Mouse (Mus musculus): Measurements from ENCODE around the gene Zfp853. TPM values are rescaled to one million over a fixed set of nuclear protein-coding genes. Genes with fewer than 3 reads are reported as not detected.

The Zfp853 gene
- total RNA-seq, 4 experiments from 2014 or later, result 4.0 to 4.7 (median 4.3) TPM

DNA sequence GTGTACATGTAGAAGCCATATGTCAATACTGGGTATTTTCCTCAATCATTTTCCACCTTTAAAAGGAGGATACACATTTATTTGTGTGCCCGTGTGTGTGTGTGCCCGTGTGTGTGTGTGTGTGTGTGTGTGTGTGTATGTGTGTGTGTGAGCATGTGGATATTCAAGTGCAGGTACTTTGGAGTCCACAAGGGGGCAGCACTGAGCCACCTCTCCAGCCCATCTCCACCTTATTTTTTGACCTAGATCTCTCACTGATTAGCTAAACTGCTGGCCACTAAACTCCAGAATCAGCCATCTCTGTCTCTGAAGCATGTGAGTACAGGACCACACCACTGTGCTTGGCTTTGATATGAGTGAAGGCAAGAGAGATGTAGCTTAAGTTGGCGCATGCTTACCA lies 1.4 kb upstream of the Zfp853 start:
- no peak for DNase-seq (ENCODE audit: low spot score in 2 of 2)

DNA sequence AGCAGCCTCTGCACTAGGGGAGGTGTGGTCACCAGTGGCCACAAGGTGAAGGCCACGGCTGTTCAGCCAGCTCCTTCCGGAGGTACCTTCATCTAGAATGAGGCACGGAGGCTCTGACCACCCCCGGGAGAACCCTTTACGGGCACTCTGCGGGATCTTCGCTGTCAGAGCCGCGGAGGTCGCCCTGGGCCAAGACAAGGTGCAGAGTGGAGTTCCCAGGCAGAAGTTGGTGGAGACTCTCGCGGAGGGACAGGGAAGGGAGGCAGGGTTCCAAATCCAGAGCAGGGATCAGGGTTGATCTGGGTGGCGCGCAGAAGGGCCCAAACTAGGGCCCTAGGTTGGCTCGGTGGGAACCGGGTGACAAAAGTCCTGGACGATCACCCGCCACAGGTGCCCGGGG lies 544 bp downstream of the Zfp853 start:
- no peak for DNase-seq (ENCODE audit: low spot score in 2 of 2)

- no peak for DNase-seq (ENCODE audit: low spot score in 2 of 2)
Observed at GRCm38 (mm10) chr5:143289299-143289698, 4.1 kb downstream of the Zfp853 start.

DNA sequence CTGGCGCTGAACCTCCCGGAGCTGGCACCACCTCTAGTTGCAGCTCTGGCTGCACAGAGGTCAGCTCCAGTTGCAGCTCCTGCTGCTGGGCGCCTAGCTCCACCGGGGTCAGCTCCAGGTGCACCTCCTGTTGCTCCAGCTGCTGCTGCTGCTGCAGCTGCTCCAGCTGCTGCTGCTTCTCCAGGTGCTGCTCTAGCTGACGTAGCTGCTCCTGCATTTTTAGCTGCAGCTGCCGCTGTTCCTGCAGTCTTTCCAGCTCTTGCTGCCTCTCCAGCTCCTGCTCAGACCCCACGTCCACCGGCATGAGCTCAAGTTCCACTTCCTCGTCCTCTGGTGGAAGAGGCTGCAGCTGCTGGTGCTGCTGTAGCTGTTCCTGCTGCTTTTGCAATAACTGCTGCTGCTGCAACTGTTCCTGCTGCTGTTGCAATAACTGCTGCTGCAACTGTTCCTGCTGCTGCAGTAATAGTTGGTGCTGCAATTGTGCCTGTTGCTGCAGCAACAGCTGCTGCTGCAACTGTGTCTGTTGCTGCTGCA lies 5.0 kb downstream of the Zfp853 start:
- DNase-seq (ENCODE audit: low spot score in 2 of 2), result no peak

- DNase-seq (ENCODE audit: low spot score in 2 of 2), result no peak
Observed at GRCm38 (mm10) chr5:143287774-143288328, 5.6 kb downstream of the Zfp853 start.

DNA sequence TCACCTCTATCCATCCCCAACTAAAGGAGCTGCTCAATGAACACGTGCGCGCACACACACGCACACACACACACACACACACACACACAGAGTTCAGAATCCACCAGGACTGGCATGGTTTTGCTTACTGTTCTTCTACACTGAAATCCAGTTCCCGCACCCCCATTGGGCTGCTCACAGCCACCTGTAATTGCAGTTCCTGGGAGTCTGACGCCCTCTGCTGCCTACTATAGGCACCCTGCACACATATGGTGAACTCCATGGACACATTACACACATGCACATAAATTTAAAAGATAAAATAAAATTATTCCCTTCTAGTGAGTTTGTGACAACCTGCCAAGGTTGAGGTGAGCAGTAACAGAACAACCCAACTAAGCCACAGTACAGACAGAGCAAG lies 8.7 kb downstream of the Zfp853 start:
- DNase-seq (ENCODE audit: low spot score in 2 of 2), result no peak

- no peak for DNase-seq (ENCODE audit: low spot score in 2 of 2)
Observed at GRCm38 (mm10) chr5:143279247-143279646, 14.2 kb downstream of the Zfp853 start.

DNA sequence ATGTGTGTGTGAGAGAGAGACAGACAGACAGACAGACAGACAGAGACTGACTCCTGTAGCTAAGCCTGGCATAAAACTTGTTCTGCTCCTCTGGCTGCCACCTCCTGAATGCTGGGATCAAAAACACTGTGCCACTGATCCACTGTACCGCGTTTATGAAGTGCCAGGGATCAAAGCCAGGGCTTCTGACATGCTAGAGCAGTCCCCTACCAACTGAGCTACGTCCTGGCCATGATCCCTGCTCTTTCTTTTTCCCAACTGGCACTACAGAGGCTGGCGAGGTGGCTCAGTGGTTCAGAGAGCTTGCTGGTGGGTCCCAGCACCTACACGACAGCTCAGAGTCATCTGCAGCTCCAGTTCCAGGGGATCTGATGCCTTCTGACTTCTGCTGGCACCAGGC lies 17.7 kb downstream of the Zfp853 start:
- no peak for DNase-seq (ENCODE audit: low spot score in 2 of 2)

DNA sequence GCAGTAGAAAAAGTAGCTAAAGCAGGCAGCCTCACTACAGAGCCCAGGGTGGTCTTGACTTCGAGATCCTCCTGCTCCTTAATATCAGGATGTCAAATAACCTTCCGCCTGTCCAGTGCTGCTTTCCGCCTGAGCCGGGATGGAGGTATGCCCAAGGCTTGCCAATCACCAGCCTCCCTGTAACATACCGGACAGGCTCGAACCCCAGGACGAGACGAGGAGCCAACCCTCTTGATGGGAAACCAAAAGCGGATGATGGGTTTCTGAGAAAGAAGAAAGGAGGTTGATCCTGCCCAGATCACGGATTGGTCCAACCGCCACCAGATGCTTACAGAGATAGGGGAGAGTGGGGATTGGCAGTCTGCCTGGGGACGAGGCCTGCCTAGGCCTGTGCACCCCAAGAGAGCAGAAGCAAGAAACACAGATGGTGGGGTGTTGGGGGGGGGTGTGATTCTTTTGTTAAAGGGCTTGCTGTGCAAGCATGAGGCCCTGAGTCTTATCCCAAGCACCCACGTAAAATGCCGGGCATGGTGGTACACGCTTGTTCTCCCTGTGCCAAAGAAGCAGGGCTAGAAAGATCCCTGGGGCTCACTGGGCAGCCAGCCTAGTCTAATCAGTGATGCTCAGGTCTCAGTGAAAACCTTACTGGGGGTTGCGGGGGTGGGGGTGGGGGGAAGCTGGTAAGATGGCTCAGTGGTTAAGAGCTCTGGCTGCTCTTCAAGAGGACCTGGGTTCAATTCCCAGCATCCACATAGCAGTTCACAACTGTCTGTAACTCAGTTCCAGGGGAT lies 20.7 kb downstream of the Zfp853 start:
- DNase-seq (ENCODE audit: low spot score in 2 of 2), result no peak

GRCm38 (mm10) chr5:143272108-143272507 lies 21.3 kb downstream of the Zfp853 start:
- no peak for DNase-seq (ENCODE audit: low spot score in 2 of 2)

DNA sequence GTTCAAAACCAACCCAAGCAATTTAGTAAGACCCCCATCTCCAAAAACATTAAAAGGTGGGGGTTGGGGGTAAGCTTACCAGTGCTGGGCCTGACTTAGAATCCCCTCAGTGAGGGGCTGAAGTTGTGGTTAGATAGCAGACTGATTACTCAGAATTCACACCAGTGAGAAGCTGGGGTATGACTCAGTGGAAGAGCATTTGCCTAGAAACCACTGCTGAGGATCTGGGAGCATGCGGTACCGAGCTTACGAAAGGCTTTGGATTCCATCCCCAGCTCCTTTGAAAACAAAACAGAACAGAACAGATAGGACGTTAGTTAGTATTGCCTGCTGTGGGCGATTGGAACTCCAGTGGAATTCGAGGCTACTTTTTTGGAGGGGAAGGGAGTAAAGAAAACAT lies 21.8 kb downstream of the Zfp853 start:
- DNase-seq (ENCODE audit: low spot score in 2 of 2), result no peak

GRCm38 (mm10) chr5:143270151-143270519 lies 23.3 kb downstream of the Zfp853 start:
- no peak for DNase-seq (ENCODE audit: low spot score in 2 of 2)

GRCm38 (mm10) chr5:143269363-143270150 lies 23.9 kb downstream of the Zfp853 start, which contains the start of gene Zfp316:
Gene Zfp316, minus strand, starts transcription at chr5:143270022.
- peak; percentile 59 to 69 for DNase-seq (ENCODE audit: low spot score in 2 of 2)

DNA sequence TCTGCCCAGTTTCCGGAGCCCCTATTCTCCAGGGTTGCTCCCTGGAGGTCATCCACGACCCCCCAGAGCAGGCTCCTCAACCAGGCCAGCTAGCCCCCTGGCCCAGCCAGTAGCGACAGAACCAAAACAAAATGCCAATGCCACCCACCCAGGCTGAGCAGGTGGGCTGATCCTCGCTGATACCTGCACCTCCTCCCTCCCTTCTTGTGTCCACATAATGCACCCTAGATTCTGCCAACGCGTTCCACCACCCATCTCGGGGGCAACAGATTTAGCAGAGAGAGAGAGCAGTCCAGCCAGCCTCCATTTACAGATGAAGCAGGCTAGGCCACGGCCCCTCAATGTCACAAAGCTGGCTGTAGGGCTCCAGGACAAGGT lies 24.4 kb downstream of the Zfp853 start:
- DNase-seq (ENCODE audit: low spot score in 2 of 2), result peak in 1 of 2 experiments; percentile 30

DNA sequence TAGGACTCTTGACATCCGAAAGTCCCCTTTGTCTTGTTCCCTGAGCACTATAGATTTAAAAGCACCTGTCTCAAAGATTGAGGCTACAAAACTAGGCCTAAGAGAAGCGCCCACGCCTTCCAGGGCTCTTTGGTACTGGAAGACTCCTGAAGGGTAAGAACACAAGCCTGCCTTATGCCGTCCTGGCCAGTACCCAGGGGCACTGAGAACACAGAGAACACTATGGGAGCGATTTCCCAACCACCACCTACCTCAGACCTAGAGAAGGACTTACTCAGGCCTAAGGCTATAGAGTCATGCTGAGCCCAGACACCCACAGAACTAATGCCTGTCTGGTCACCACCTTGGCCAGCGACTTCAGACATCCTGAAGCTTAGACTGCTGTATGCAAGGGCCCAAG lies 26.6 kb downstream of the Zfp853 start:
- no peak for DNase-seq (ENCODE audit: low spot score in 2 of 2)

- DNase-seq (ENCODE audit: low spot score in 2 of 2), result no peak
Observed at GRCm38 (mm10) chr5:143265409-143265808, 28.0 kb downstream of the Zfp853 start.

DNA sequence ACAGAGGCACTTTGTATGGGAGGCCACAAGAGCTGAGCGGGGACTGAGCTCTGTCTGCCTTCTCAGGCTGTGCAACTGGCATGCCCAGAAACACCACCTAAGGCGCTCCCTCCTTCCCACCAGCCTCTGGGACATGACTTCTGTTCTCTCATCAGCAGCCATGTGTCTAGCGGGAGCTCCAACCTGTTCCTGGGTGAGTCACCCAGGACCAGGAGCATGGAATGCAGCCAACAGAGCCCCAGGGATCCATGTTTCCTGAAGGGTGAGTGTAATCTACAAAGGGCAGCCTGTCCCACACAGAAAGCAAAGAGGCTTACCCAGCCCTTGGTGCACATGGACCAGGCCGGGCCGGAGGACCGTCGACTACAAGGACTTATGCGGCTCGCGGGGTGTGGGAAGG lies 28.7 kb downstream of the Zfp853 start:
- peak in 1 of 2 experiments; percentile 46 for DNase-seq (ENCODE audit: low spot score in 2 of 2)

- DNase-seq (ENCODE audit: low spot score in 2 of 2), result peak in 1 of 2 experiments; percentile 58
Observed at GRCm38 (mm10) chr5:143261636-143262035, 31.8 kb downstream of the Zfp853 start.

- no peak for DNase-seq (ENCODE audit: low spot score in 2 of 2)
Observed at GRCm38 (mm10) chr5:143255802-143256201, 37.6 kb downstream of the Zfp853 start.

DNA sequence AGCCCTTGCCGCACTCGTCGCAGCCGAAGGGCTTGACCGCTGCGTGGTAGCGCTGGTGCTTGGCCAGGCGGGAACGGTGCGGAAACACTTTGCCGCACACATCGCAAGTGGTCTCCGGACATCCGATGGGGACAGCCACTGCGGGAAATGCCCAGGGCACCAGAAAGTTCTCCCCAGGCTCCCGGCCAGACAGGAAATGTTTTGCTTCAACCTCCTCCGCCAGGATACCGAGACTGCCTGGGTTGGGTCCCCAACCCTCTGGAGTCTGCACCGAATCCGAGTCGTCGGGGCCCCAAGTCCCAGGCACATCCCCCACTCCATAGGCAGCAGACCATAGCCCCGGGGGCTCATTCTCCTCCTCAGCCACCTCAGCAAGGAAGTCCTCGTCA lies 38.3 kb downstream of the Zfp853 start:
- no peak for DNase-seq (ENCODE audit: low spot score in 2 of 2)

DNA sequence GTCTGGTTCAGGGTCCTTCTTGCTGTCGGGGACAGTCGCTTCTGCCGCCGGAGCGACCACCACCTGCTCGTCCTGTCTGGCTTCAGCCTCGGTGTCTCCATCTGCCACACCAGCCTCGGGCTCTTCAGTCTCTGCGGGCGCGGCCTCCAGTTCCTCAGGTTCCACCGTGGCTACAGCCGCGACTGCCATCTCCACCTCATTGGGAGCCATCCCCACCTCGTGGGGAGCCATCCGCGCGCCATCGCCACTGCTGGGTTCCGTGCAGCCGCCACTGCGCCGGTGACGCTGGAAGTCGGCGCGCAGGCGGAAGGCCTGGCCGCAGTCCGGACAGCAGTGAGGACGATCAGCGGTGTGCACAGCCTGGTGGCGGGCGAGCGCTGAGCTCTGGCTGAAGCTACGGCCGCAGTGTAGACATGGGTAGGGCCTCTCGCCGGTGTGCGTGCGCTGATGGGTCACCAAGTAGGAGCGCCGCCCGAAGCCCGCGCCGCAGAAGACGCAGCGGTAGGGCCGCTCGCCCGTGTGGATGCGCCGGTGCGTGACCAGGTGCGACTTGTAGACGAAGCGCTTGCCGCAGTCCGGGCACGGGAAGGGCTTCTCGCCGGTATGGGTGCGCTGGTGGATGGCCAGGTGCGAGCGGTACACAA lies 38.8 kb downstream of the Zfp853 start:
- DNase-seq (ENCODE audit: low spot score in 2 of 2), result no peak
